Mouse (Mus musculus) thymus, postnatal 25 days (tissue): ENCODE measurements around the gene Otub2.

Experiments used
- DNase-seq: peaks from one replicate; pipeline ENCODE4 v3.0.0; 2022

Gene Otub2

DNA sequence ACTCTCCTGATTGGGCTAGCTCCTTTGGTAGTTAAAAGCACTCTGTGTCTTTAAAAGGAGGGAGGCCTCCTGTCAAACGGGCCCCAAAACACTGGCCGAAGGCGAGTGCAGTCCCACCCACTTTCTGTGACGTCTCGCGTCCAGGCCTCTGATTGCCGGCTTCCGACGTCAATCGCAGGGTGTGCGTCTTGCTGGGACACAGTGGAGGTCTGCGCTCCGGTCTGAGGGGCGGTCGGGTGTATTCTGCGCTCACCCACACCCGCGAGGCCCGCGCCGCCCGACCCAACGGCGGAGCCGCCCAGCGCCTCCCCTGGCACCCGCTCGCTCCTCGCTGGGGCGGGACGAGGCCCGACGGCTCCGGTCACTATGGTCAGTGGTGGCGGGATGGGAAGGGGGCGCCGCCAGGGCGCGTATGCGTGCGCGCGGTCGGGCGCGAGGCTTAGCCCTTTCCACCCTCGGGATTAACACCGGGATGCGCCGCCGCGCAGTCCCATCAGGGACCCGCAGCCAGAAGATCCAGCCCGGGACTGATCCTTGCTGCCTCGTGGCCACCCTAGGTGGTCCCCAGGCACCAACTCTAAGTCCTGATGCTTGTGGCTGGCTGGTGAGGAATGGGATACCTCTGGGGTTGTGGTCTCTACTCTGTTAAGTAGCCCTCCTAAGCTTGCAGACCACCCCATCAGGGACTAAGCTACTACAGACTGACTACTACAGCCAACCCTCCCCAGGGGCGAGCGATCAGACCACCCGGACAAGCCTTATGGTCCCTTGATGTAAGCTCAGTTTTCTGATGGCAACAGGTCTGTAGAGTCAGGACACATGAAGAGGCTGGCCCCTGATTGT lies at the start of gene Otub2:
TSS of gene Otub2 (plus strand) at position 178 of the 843 bp plus-strand sequence.
- peak; percentile 93 for DNase-seq

GRCm38 (mm10) chr12:103341212-103341611 lies 47.3 kb upstream of the Otub2 start:
- DNase-seq: peak; percentile 62

- peak; percentile 60 for DNase-seq
These were observed 45.0 kb upstream of the Otub2 start for GRCm38 (mm10) chr12:103343456-103343855.

DNA sequence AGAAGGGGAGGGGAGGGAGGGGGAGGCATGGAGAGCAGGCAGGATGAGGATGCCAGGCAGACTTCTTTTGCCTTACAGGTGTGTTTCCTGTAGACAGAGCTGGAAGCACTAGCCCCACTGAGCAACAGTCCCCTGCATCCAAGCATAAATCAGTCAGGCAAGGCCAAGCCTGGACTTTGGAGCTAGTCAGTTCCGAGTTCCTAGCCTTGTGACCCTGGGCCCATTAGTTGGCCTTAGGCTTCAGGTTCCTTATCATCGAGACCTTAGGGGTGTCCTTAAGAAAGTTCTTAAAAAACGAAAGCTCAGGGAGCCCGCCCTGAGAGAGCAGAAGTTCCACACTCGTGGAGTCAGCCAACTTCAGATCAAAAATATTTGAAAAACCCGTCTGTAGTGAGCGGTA lies 43.5 kb upstream of the Otub2 start:
- DNase-seq: no peak

DNA sequence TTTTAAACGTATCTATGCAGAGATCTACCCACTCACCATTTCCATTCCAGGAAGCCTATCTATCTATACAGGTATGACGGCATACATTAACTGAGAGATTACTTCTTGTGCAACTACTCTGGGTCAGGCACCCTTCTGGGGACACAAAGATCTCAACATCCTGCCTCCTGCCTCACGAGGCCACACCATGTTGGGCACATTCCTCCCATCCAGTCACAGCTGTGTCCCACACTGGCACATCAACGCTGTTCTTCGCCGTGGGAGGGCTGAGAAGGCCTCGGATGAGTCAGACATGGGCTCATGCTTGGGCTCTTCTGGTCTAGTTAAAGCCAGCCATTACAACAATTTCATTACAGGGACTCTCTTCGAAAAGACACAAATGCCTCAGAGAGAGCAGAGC lies 41.5 kb upstream of the Otub2 start:
- no peak for DNase-seq

- DNase-seq: no peak
These were observed 41.1 kb upstream of the Otub2 start for GRCm38 (mm10) chr12:103347406-103347805.

DNA sequence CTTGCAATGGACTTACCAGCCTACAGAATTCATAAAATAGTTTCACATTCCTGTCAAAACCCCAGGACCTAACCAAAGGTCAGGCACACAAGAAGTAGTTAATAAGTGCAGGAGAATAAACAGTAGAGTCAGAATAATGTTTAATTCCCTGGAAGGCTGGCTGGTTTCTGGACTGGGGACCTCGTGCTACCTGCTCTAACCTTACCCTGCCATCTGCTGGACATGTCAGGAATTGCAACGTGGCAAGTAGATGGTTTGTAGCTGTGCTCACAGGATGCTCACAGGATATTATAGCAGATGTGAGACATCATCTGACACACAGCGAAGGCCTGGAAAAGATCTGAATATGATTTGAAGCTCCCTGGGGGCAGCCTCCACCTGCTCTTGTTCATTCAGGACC lies 40.0 kb upstream of the Otub2 start:
- DNase-seq: peak; percentile 87

GRCm38 (mm10) chr12:103352735-103353134 lies 35.7 kb upstream of the Otub2 start:
- DNase-seq: no peak

DNA sequence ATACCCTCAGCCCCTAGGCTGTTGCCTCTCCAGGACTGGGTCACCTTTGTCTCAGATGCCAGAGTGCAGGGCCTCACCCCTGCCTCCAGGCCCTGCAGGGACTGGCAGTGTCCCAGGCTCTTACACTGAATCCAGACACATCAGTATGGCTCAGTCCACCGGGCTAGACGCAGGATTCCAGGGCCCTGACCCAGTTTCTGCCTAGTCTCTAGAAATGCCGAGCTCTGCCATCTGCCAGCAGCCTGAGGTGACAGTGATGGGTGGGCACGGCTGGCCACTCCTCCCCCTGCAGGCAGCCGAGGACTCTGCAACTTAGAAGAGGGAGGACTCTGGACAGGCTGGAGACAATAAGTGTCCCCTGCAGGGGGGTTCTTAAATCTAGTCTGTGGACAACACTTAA lies 34.9 kb upstream of the Otub2 start:
- no peak for DNase-seq

GRCm38 (mm10) chr12:103355746-103356414 lies 32.6 kb upstream of the Otub2 start, which contains the start of gene Asb2:
Gene Asb2, minus strand, starts transcription at chr12:103356001.
- DNase-seq: no peak

DNA sequence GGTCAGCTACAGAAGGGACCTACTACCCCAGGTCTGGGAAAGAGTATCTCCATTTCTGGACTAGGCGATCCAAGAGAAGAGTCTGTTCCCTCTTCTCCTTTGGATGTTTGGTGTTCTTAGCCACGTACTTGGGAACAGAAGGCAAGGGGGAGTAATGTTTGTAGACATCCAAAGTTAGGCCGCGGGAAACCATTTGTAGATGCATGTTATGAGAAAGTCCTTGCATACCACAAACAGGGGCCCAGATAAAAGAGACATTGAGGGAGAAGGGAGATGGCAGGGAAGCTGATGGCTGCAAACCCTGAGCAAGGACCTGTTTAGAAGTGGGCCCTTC lies 32.1 kb upstream of the Otub2 start:
- no peak for DNase-seq

GRCm38 (mm10) chr12:103358216-103358615 lies 30.3 kb upstream of the Otub2 start:
- DNase-seq: no peak

- no peak for DNase-seq
These were observed 29.3 kb upstream of the Otub2 start for GRCm38 (mm10) chr12:103358951-103359801.

DNA sequence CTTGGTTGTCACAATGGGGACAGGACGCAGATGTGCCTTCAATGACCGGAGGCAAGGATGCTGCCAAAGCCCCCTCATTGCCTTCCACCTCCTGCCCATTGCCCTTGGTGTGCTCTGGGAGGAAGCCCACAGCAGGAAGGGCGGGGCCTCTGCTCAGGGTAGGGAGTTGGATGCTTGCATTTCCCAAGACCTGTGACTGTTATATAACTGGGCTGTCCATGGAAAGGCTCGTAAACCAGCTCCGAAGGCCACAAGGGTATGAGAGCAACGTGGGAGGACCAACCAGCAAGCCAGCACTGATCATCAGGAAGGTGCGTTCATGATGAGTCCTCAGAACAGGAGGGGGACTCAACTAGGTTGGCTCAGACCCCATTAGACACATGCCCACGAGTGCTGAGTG lies 27.7 kb upstream of the Otub2 start:
- DNase-seq: no peak

GRCm38 (mm10) chr12:103361539-103362307 lies 26.8 kb upstream of the Otub2 start:
- no peak for DNase-seq

GRCm38 (mm10) chr12:103362336-103362735 lies 26.1 kb upstream of the Otub2 start:
- DNase-seq: no peak

- no peak for DNase-seq
These were observed 21.3 kb upstream of the Otub2 start for GRCm38 (mm10) chr12:103367171-103367570.

DNA sequence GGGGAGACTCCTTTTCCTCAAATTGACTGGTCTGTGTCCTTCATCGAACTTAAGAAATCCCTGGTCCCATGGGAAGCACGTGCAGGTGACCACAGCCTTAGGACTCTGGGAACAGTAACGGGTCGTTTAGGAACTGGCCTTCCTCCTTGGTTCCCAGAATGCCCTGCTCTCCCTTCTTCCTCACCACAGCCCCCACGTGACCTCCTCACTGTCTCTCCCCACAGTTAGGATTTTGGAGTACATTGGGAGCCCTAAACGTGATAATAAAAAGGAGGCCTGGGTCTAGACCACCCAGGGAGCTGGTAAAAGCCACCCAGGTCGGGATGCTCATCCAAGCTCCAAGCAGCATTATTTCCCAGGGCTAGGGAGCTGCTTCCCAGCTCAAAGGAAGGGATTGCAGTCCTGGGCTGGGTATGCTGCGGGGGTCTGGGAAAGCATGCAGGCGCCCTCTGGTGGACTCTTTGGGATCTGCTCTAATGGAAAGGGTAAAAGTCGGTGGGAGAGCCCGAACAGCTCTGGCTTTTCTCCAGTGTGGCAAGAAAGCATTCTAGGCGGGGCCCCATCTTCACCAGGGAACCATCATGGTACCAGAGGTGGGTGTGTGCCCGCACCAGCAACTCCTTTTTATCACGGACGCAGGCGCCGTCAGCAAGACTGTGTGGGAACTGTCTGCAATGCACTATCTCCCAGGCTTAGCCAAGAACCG lies 20.7 kb upstream of the Otub2 start:
- DNase-seq: peak; percentile 75

DNA sequence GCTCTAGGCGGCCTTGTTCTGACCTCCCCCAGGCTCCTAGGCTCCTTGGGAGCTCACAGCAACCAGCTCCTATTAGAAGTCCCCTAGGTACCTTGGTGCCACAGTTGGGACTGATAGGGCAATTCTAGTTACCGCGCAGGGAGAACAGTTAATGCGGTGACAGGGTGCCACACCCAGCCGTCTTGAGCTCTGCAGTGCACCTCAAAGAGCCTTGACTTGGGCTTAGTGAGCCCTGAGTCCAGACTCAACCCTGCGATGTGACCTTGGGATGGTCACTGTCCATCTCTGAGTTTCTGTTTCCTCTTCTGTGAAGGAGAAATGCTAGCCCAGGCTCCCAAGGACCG lies 20.2 kb upstream of the Otub2 start:
- DNase-seq: no peak

GRCm38 (mm10) chr12:103368777-103369176 lies 19.7 kb upstream of the Otub2 start:
- DNase-seq: no peak

- DNase-seq: no peak
These were observed 17.6 kb upstream of the Otub2 start for GRCm38 (mm10) chr12:103370861-103371260.

GRCm38 (mm10) chr12:103371711-103372110 lies 16.8 kb upstream of the Otub2 start:
- DNase-seq: peak; percentile 61
